Mouse (Mus musculus): ENCODE measurements at regions not wholly inside any gene's neighbourhood (a gene's known extent, or its start where the extent isn't known, plus 50 kb on each side); places are given as distances from the start of the nearest gene placed in this dataset.

DNA sequence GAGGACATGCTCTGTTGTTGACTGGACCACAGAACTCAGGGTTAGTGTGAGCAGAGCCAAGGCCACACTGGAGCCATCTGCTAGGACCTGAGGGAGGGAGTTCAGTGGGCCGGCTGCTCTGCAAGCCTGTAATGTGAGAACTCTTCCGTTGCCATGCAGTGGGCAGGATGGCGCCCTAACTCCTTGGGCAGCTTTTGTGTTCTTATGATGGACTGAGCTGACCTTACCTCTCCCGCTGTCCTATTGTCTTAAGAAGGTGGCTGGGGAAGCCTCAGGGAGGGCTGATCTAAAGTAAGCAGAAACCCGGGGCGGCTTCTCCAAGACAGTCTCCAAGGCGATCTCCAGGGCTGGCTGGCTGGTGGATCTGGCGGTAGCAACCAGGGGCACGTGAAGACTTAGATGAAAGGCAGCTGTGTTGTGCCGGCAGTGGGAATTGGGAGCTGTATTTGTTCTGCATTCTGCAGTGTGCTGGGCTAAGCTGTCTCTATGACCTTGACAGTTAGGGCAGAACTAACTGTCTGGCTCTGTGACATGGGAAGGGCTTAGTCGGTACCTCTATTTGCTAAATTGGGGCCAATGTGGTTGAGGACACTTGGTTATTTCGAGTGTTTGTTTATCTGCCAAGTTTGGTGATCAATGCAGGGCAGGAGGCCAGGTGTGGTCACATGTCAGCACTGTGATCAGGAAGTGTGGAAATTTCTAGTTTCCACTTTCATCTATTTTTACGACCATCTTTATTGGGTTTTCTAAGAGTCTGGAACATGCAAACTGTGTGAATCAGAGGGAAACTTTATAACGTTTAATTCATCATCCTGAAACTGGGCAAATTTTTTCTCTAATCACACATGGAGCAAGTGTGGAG, 843.1 kb upstream of the Car8 start:
- no peak for DNase-seq

DNA sequence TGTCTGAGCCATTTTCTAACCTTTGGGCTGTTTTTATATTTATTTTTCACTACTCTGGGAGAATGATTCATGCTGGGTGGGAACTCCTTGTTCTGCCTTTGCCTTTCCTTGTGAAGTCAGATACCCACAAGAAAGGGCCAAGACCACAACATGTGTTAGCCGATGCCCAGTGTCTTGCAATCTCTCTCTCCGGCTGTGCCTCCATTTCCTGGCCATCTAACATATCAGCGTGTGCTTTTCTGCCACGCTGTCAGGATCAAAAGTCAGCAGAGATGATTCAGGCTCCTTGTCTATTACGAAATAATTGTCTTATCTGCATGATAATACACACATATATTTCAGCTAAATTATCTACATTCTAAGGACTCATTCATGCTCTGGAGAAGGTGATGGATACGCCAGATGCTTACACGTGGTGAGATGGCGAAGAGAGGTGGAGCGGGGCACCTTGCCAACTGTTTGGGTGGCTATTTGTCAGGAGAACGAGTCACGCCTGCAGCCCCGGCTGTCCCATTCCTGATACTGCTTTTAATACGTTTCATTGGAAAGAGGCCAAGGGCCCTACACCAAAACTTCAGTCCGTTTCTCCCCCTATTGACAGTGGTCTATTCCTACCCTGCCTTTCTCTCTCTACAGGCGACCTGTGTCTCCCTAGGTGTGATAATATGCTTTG, 842.1 kb upstream of the Car8 start:
- DNase-seq = no peak

DNA sequence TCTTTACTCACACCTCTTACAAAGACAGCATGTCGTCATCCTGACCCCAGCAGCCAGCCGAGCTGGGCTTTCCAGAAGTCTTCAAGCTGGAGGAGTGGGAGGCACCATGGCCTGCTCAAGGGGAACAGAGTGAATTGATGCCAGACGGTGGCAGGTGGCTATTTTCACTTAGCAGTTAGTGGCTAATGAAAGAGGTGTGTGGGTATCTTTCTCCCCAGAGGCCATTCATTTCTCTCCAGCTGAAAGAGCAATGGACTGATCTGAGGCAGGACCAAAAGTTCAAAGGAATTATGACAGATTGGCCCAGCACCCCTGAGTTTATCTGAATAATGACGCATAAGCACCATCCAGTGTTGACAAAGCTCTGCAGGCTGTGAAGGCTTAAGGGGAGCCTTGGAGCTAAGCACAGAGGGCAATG, 841.0 kb upstream of the Car8 start:
- DNase-seq = no peak

DNA sequence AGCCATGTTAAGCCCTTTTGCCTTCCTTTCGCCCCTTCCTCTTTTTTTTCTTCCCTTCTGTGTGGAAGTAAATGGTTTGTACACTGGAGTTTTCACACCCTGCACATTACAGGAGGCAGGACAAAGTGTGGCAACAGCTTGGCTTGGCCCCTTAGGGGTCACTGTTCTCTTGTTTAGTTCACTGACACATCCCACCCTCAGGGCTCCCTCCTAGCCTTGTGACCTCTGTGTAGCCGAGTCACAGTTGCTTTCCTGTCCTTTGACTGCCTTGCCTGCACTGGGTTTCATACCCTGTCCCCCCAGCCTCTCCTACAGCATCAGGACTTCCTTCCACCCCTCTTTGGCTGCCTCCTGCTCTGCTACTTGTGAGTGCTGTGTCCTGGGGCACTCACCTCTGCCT, 835.6 kb upstream of the Car8 start:
- DNase-seq = no peak

GRCm38 (mm10) chr4:9073736-9074428, 835.0 kb upstream of the Car8 start:
- DNase-seq = peak; percentile 38 to 51

DNA sequence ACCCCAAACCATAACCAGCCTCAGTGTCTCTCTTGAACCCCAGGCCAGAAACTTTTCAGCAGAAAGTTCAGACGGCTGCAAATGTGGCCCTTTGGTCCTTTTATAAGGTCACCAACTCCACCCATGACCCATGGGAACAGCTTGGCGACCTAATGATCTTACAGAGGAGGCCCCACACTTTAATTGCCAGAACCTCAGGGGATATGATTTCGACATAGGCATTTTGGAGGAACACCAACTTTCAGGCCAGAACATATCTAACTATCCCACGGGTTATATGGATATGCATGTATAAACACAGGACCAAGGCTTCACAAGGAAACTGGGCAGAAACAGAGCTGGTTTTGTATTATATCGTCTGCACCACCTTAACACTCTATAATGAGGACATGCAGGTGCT, 833.5 kb upstream of the Car8 start:
- DNase-seq = no peak

DNA sequence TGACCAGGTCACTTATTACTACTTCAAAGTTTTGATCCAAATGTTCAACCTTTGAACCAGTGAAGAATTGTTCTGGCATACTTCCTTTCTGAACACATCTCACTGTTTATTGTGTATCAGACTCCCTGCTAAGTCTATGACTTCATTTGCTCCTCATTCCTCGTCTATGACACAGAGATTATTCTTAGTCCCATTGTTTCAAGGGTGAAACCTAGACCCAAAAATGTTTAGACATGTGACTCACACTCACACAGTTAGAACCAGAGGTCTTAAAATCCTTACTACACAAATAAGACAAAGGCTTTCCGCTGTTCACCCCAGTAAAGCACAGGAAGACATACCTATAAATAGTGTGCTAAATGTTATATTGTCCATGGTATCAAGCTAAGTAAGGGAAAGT, 829.0 kb upstream of the Car8 start:
- no peak for DNase-seq

- DNase-seq = no peak
Measured at GRCm38 (mm10) chr4:9065981-9066815, 827.4 kb upstream of the Car8 start.

- DNase-seq = no peak
Measured at GRCm38 (mm10) chr4:9061941-9062340, 823.1 kb upstream of the Car8 start.

DNA sequence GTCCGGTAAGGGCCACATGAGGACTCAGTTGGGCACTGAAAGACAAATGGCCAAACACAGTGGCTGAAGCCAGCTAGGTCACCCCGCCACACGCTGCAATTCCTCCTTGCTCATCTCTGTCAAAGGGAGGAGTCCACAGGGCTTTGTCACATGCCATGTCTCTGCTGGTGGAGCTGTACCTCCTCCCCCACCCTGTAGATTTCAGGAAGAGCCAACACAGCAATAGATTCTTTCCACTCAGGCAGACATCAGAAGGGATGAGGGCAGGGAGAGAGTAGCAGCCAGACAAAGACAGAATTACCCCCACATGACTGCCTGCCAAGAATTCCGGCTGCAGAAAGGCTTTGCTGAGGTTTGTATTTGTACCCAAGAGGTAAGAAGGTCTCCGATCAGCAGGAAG, 821.4 kb upstream of the Car8 start:
- no peak for DNase-seq

DNA sequence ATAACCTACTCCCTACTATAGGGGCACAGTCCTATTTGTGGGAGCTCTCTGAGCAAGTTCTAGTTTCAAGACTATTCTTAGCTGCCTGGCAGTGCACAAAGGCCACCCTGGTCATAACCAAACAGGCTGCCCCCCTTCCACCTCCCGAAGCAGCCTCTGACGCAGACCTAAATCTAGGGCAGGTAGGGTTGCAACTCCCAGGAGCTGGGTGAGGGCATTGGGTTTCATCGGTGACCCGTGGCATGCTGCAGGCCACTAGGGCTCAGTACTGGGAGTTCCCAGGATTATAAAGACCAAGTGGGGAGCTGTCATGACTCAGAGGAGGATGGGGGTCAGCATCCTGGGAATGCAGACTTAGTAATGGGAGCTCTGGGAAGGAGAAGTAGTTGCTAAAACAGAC, 818.8 kb upstream of the Car8 start:
- DNase-seq = no peak

GRCm38 (mm10) chr4:9057113-9057512, 818.3 kb upstream of the Car8 start:
- DNase-seq = no peak

DNA sequence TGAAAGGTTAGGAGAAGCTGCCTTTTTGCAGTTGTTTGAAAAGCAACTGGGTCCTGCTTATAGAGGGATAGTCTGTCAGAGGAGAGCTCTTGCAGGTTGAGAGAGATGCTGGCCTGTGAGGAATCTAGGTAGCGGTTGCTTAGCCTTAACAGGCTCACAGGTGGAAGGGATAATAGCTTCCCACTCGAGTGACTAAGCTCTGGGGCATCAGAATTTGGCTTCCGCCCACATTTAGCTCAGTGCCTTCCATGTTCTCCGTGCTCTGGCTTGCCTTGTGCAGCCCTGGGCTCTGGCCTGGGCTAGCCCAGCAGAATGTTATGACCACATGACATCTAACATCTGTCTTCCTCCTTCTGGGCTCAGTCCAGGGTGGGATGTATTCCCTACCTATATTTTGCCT, 817.0 kb upstream of the Car8 start:
- DNase-seq = no peak

GRCm38 (mm10) chr4:9055266-9055820, 816.5 kb upstream of the Car8 start:
- DNase-seq = no peak

DNA sequence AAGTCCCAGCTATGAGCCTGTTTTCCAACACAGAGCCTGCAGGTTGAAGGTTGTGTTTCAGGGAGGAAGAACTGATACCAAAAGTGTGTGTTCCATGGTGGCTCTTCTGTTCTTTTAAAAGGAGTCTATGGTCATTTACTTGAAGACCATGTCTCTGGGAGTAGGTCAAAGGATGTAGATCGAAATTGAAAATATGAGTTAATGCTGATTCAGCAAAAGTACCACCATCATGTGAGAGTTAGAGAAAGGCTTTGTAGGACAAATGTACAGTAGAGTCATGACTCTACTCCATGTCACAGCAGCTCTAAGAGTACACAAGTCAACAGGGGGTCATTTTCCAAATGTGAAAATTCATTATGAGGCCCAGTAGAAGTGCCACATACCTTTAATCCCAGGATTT, 810.0 kb upstream of the Car8 start:
- no peak for DNase-seq

- DNase-seq = no peak
Measured at GRCm38 (mm10) chr4:9047151-9047550, 808.3 kb upstream of the Car8 start.

GRCm38 (mm10) chr4:9046436-9046835, 807.6 kb upstream of the Car8 start:
- no peak for DNase-seq

- DNase-seq = no peak
Measured at GRCm38 (mm10) chr4:9046030-9046429, 807.2 kb upstream of the Car8 start.

GRCm38 (mm10) chr4:9036005-9036404, 797.2 kb upstream of the Car8 start:
- no peak for DNase-seq

DNA sequence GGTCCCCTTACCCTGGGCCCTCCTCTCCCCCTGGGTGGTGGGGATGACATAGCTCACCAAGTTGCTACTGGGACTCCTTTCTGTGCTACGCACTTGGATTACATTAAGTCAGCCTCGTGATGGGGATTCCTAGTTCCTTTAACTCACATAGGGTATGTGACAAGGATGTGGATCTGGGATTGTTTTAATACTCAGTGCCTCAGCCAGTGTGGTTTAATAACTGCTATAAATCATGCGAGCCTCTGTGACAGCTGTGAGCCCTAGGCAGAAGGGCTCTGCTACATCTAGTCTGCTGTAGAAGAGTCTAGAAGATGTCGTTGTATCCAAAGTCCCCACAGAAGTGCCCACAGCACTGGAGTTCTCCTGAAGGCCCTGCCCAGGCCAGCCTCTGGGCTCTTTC, 796.5 kb upstream of the Car8 start:
- no peak for DNase-seq

- no peak for DNase-seq
Measured at GRCm38 (mm10) chr4:9034280-9034679, 795.4 kb upstream of the Car8 start.

DNA sequence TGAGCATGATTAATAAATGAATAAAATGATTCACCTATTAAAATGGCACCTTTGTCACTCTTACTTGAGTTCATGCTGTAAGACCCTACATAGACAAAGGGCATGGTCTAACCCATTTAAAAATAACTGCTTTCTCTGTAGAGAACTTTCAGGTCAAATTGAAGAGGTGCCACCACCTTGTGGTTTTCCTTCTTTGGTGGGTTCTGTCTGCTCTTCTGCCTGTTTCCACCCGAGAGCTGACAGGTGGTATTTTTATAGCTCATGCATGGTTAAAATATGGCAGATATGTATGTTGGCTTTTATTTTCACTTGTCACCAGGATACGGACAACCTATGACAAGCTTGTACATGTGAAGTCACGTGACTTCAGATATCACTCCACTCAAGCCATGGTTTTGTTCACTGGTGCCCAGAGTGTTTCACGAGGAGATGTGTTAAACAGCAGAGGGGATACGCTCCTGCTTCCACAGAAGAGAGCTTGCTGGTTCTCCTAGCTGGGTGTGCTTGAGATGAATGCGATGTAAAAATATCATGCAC, 794.3 kb upstream of the Car8 start:
- DNase-seq = no peak

Data from kidney, adult 8-10 months (tissue).